Mouse (Mus musculus) liver, adult 2 months (tissue): ENCODE measurements at regions not wholly inside any gene's neighbourhood (a gene's known extent, or its start where the extent isn't known, plus 50 kb on each side); places are given as distances from the start of the nearest gene placed in this dataset.

Experiments
- DNase-seq: peaks from one replicate; pipeline ENCODE4 v3.0.0-alpha.2; 2011; ENCODE audit warnings: low read depth, low spot score; ENCODE audit errors: extremely low read depth
- H3K27ac ChIP-seq: fragments of 200-500 bp; replicated peaks from 2 replicates; pipeline ENCODE4 v1.5.1; 2012; ENCODE audit warnings: low read depth, mild to moderate bottlenecking, control low read depth, inconsistent platforms, low read length; ENCODE audit not compliant: insufficient read depth
- H3K27me3 ChIP-seq: fragments of 200-500 bp; 2 replicates; pipeline ENCODE4 v1.6.1; 2012; ENCODE audit warnings: mild to moderate bottlenecking, moderate library complexity, low read length, inconsistent platforms; ENCODE audit not compliant: control insufficient read depth, insufficient read depth
- H3K36me3 ChIP-seq: fragments of 200-500 bp; 2 replicates; pipeline ENCODE4 v1.6.1; 2012; ENCODE audit warnings: low read length, inconsistent platforms; ENCODE audit not compliant: control insufficient read depth, insufficient read depth
- H3K4me1 ChIP-seq: fragments of 200-500 bp; 2 replicates; pipeline ENCODE4 v1.6.1; 2011; ENCODE audit warnings: low read length; ENCODE audit not compliant: control insufficient read depth, insufficient read depth
- H3K4me3 ChIP-seq: fragments of 200-500 bp; 2 replicates; pipeline ENCODE4 v1.5.1; 2011; ENCODE audit warnings: low read depth, mild to moderate bottlenecking, control low read depth, low read length, moderate library complexity; ENCODE audit not compliant: insufficient read depth
- H3K79me2 ChIP-seq: fragments of 200-500 bp; 2 replicates; pipeline ENCODE4 v1.6.1; 2012; ENCODE audit warnings: inconsistent platforms, mild to moderate bottlenecking, low read length, moderate library complexity; ENCODE audit not compliant: control insufficient read depth, insufficient read depth
- H3K9ac ChIP-seq: fragments of 200-500 bp; 2 replicates; pipeline ENCODE4 v1.6.1; 2012; ENCODE audit warnings: low read depth, mild to moderate bottlenecking, control low read depth, inconsistent platforms, low read length
- CTCF ChIP-seq: fragments of 200-500 bp; IDR thresholded peaks from 2 replicates; pipeline ENCODE4 v1.5.1; 2011; ENCODE audit warnings: low read depth, low read length, control low read depth
- POLR2A ChIP-seq: fragments of 200-500 bp; IDR thresholded peaks from 2 replicates; pipeline ENCODE4 v1.6.1; 2011; ENCODE audit warnings: low read length, control low read depth; ENCODE audit not compliant: insufficient read depth; ENCODE audit errors: extremely low read depth
- WGBS: fragments of 180-500 bp; shearing (Covaris S2); methylation state at CpG from one replicate; pipeline ENCODE4 v1.1.7; 2018; 5-methylcytosine and 5-hydroxymethylcytosine counted together

DNA sequence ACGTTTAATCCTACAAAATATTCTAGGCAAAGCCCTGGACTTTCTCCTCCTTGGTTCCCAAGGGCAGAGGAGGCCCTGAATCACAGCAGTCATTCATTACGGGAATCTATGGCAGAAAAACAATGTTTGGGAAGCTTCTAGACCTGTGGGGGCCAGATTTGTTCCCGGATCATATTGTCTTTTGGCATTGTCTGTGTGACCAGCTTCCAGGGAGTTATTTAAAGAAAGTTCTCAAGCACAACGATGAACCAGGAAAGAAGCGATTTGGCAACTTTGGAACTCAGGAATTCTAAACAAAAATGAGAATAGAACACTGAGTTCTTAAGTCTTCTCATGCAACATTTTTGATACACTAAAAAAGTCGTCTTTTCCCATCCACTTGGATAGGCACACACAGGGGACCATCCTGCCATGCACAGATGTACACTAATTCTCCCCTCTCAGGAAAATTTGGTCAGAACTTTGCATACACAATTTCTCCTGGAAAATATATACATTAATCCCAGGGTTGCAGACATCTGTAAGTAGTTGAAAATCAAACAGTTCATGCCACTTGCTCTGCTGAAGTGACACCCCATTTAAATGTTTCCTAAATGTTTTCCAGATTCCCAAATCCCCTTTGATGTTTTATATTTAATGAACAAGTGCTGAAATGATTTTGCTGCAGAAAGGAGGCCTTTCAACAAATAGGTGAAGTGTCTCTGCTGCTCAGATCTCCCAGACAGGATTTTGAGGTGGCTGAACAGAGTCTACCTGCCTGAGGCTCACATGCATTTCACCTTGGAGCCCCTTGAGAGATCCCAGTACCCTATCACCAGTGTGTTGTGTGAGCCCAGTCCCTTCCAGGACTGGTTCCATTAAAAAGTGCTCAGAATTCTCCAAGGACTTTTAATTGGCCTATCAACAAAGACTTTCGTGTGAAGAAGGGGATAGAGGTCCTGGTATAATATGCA is 548.9 kb upstream of the Nrp1 start:
- no peak overlapping the region for H3K9ac ChIP-seq
- H3K36me3 ChIP-seq: no peaks in the 10 kb centered on the region
- no peaks in the 10 kb centered on the region for H3K79me2 ChIP-seq
- no peaks in the 10 kb centered on the region; the same call in 1 of the 2 replicates for H3K27me3 ChIP-seq
- no peak overlapping the region for H3K27ac ChIP-seq
- 77% methylated on average over 7 of the region's 7 CpGs for WGBS
- no peaks in the 10 kb centered on the region for H3K4me1 ChIP-seq
- peak; percentile 17 for DNase-seq
- no peak overlapping the region for H3K4me3 ChIP-seq
- TF ChIP-seq CTCF (no peak), POLR2A (no peak)

GRCm38 (mm10) chr8:127811338-127811737 is 547.1 kb upstream of the Nrp1 start:
- H3K27me3 ChIP-seq: no peaks in the 10 kb centered on the region; the same call in 1 of the 2 replicates
- TF ChIP-seq CTCF (no peak), POLR2A (no peak)
- H3K4me1 ChIP-seq: no peaks in the 10 kb centered on the region
- H3K9ac ChIP-seq: no peak overlapping the region
- no peak for DNase-seq
- H3K27ac ChIP-seq: no peak overlapping the region
- 86% methylated on average over 8 of the region's 8 CpGs for WGBS
- no peaks in the 10 kb centered on the region for H3K79me2 ChIP-seq
- no peaks in the 10 kb centered on the region for H3K36me3 ChIP-seq
- no peak overlapping the region for H3K4me3 ChIP-seq

- no peaks in the 10 kb centered on the region for H3K27me3 ChIP-seq
- WGBS: 76% methylated on average over 9 of the region's 9 CpGs
- no peak overlapping the region for H3K27ac ChIP-seq
- H3K36me3 ChIP-seq: no peaks in the 10 kb centered on the region
- no peaks in the 10 kb centered on the region for H3K79me2 ChIP-seq
- no peaks in the 10 kb centered on the region for H3K4me1 ChIP-seq
- TF ChIP-seq CTCF (no peak), POLR2A (no peak)
- H3K9ac ChIP-seq: no peak overlapping the region
- H3K4me3 ChIP-seq: no peak overlapping the region
- peak; percentile 32 for DNase-seq
Observed at GRCm38 (mm10) chr8:127814785-127815523, 543.5 kb upstream of the Nrp1 start.

DNA sequence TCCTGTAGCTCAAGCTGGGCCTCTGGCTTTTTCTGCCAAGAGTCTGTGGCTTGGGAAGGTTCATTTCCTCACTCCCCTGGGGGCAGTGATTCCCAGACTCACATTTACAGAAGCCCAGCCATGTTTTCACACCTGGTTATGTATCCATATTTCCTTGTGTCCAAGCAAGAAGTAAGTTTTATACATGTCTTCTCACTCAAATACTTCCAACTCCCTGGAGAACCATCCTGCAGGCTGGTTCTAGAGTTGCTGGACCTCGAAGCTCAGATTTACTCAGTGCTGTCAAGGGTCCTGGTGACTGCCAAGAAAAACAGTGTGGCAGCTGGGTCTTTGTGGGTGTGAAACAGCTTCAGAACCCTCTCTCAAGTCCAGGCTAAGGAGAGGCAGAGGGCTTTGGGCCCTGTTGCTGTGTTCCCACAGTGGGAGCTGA is 537.6 kb upstream of the Nrp1 start:
- DNase-seq: no peak
- no peak overlapping the region for H3K27ac ChIP-seq
- H3K27me3 ChIP-seq: no peaks in the 10 kb centered on the region
- 93% methylated on average over 1 of the region's 1 CpGs for WGBS
- H3K79me2 ChIP-seq: no peaks in the 10 kb centered on the region
- H3K9ac ChIP-seq: no peak overlapping the region
- H3K4me3 ChIP-seq: no peak overlapping the region
- H3K36me3 ChIP-seq: no peaks in the 10 kb centered on the region
- H3K4me1 ChIP-seq: no peaks in the 10 kb centered on the region
- TF ChIP-seq CTCF: no peak
- no peak for TF ChIP-seq POLR2A

- Histone ChIP-seq H3K9ac (no peak overlapping the region), H3K36me3 (no peaks in the 10 kb centered on the region), H3K79me2 (no peaks in the 10 kb centered on the region), H3K4me1 (no peaks in the 10 kb centered on the region), H3K27me3 (no peaks in the 10 kb centered on the region), H3K27ac (no peak overlapping the region), H3K4me3 (no peak overlapping the region)
- WGBS: 100% methylated on average over 1 of the region's 1 CpGs
- TF ChIP-seq CTCF: no peak
- no peak for TF ChIP-seq POLR2A
- no peak for DNase-seq
Observed at GRCm38 (mm10) chr8:127821646-127822045, 536.8 kb upstream of the Nrp1 start.

GRCm38 (mm10) chr8:127825041-127825440 is 533.4 kb upstream of the Nrp1 start:
- H3K27ac ChIP-seq: no peak overlapping the region
- TF ChIP-seq POLR2A (no peak), CTCF (no peak)
- no peaks in the 10 kb centered on the region for H3K36me3 ChIP-seq
- 92% methylated on average over 2 of the region's 2 CpGs for WGBS
- H3K9ac ChIP-seq: no peak overlapping the region
- no peak for DNase-seq
- no peaks in the 10 kb centered on the region for H3K27me3 ChIP-seq
- no peak overlapping the region for H3K4me3 ChIP-seq
- H3K79me2 ChIP-seq: no peaks in the 10 kb centered on the region
- H3K4me1 ChIP-seq: no peaks in the 10 kb centered on the region
